Mouse (Mus musculus) v-Abl transformed pro-B cells (cell line): ENCODE measurements around the gene Tmem50a.
"Not testable (repeated sequence)": the region's sequence is repeated elsewhere in the genome, so short reads cannot be mapped to it uniquely, and the experiment has no call there.

ENCODE experiments used
- in situ Hi-C, 2 experiments: fragments of 400-800 bp; cut with MboI; formaldehyde crosslinking; loops; one replicate each; pipeline ENCODE4 v1.15.1; 2025; ENCODE audit not compliant: unreplicated experiment in 2 of 2

Tmem50a gene

GRCm38 (mm10) chr4:134924019-134924741 lies 9.4 kb upstream of the Tmem50a start:
- in situ Hi-C loops: loop anchor here in 1 of 2 experiments (10.0 kb wide), 1 partner anchor 931 kb away; the partner anchor contains the start of gene Srsf10

GRCm38 (mm10) chr4:134923258-134924018 lies 8.6 kb upstream of the Tmem50a start, which contains the start of gene Rsrp1:
Gene Rsrp1, plus strand, starts transcription at chr4:134923592.
- in situ Hi-C loops: loop anchor here in 1 of 2 experiments (10.0 kb wide), 1 partner anchor 931 kb away; the partner anchor contains the start of gene Srsf10

- in situ Hi-C loops: loop anchor here in 1 of 2 experiments (10.0 kb wide), 1 partner anchor 932 kb away; the partner anchor contains the start of gene Srsf10
Measured at GRCm38 (mm10) chr4:134922925-134923244, 8.1 kb upstream of the Tmem50a start.

- in situ Hi-C loops: loop anchor here in 1 of 2 experiments (10.0 kb wide), 1 partner anchor 932 kb away; the partner anchor contains the start of gene Srsf10
Measured at GRCm38 (mm10) chr4:134922111-134922924, 7.5 kb upstream of the Tmem50a start.

- in situ Hi-C loops: loop anchor here in 1 of 2 experiments (10.0 kb wide), 1 partner anchor 933 kb away; the partner anchor contains the start of gene Srsf10
Measured at GRCm38 (mm10) chr4:134921703-134922102, 6.9 kb upstream of the Tmem50a start.

GRCm38 (mm10) chr4:134920631-134921030 lies 5.8 kb upstream of the Tmem50a start:
- in situ Hi-C loops: loop anchor here in 1 of 2 experiments (10.0 kb wide), 1 partner anchor 934 kb away; the partner anchor contains the start of gene Srsf10

- in situ Hi-C loops: loop anchor here in 1 of 2 experiments (10.0 kb wide), 1 partner anchor 935 kb away; the partner anchor contains the start of gene Srsf10
Measured at GRCm38 (mm10) chr4:134919733-134920540, 5.1 kb upstream of the Tmem50a start.

GRCm38 (mm10) chr4:134918381-134918780 lies 3.6 kb upstream of the Tmem50a start:
- in situ Hi-C loops: no loop called here

- in situ Hi-C loops: no loop called here
Measured at GRCm38 (mm10) chr4:134917194-134917593, 2.4 kb upstream of the Tmem50a start.

GRCm38 (mm10) chr4:134915223-134916050 lies 613 bp upstream of the Tmem50a start:
- in situ Hi-C loops: no loop called here

- in situ Hi-C loops: no loop called here
Measured at GRCm38 (mm10) chr4:134914122-134914863, 531 bp downstream of the Tmem50a start.

GRCm38 (mm10) chr4:134913413-134913812 lies 1.4 kb downstream of the Tmem50a start:
- in situ Hi-C loops: no loop called here

- in situ Hi-C loops: not testable (repeated sequence)
Measured at GRCm38 (mm10) chr4:134911406-134911805, 3.4 kb downstream of the Tmem50a start.

- in situ Hi-C loops: no loop called here
Measured at GRCm38 (mm10) chr4:134903046-134903445, 11.8 kb downstream of the Tmem50a start.

- in situ Hi-C loops: no loop called here
Measured at GRCm38 (mm10) chr4:134901126-134901525, 13.7 kb downstream of the Tmem50a start.

- in situ Hi-C loops: no loop called here
Measured at GRCm38 (mm10) chr4:134897256-134897655, 17.6 kb downstream of the Tmem50a start.

- in situ Hi-C loops: no loop called here
Measured at GRCm38 (mm10) chr4:134892096-134892495, 22.7 kb downstream of the Tmem50a start.

- in situ Hi-C loops: no loop called here
Measured at GRCm38 (mm10) chr4:134884364-134884763, 30.5 kb downstream of the Tmem50a start.
